Mouse (Mus musculus): ENCODE data around the gene Dennd5b. TPM values are rescaled to one million over a fixed set of nuclear protein-coding genes. Genes with fewer than 3 reads are reported as not detected.
A peak's percentile ranks its signal among the peaks of the same experiment; 100 is the strongest.

Dennd5b gene
- polyA plus RNA-seq, 1 experiment from 2014 or later = 11.0 TPM

GRCm38 (mm10) chr6:148946881-148947405, 154.5 kb downstream of the Dennd5b start:
- 22% methylated on average over 11 of the region's 11 CpGs for WGBS
- Histone ChIP-seq H3K4me1 (ENCODE audit: control insufficient read depth, insufficient read depth, low read depth, low read length) (peaks cover 4% of the 10 kb centered on the region; the same call in 1 of the 2 replicates), H3K27me3 (replicated peaks; ENCODE audit: control insufficient read depth, insufficient read depth, low read length) (no peaks in the 10 kb centered on the region), H3K9ac (ENCODE audit: low read depth, low read length) (peak overlapping the region; percentile 83), H3K27ac (ENCODE audit: low read depth, low read length) (peak overlapping the region; percentile 76; the same call in 1 of the 2 replicates), H3K9me3 (ENCODE audit: control insufficient read depth, low read length) (no peaks in the 10 kb centered on the region), H3K36me3 (ENCODE audit: control insufficient read depth, insufficient read depth, low read length) (no peaks in the 10 kb centered on the region), H3K4me3 (ENCODE audit: low read length) (peak overlapping the region; percentile 76), H3K4me2 (ENCODE audit: low read length) (peak overlapping the region; percentile 96)
- ATAC-seq = no peak

- H3K9me3 ChIP-seq (ENCODE audit: control insufficient read depth, low read length) = no peaks in the 10 kb centered on the region
- H3K27me3 ChIP-seq (replicated peaks; ENCODE audit: control insufficient read depth, insufficient read depth, low read length) = no peaks in the 10 kb centered on the region
- peak within 1 kb of the TSS; percentile 79 for H3K27ac ChIP-seq (ENCODE audit: low read depth, low read length)
- H3K4me3 ChIP-seq (ENCODE audit: low read length) = peak within 1 kb of the TSS; percentile 76
- 1% methylated on average over 42 of the region's 47 CpGs for WGBS
- H3K36me3 ChIP-seq (ENCODE audit: control insufficient read depth, insufficient read depth, low read length) = no peaks in the 10 kb centered on the region
- peaks cover 4% of the 10 kb centered on the region; the same call in 1 of the 2 replicates for H3K4me1 ChIP-seq (ENCODE audit: control insufficient read depth, insufficient read depth, low read depth, low read length)
- peak; percentile 89 for ATAC-seq
- H3K4me2 ChIP-seq (ENCODE audit: low read length) = peak within 1 kb of the TSS; percentile 96
- H3K9ac ChIP-seq (ENCODE audit: low read depth, low read length) = peak within 1 kb of the TSS; percentile 83
Observed at GRCm38 (mm10) chr6:148946409-148946742, 155.1 kb downstream of the Dennd5b start, which contains the start of gene Sinhcaf. Gene Sinhcaf (minus strand): TSS chr6:148946467.

- Histone ChIP-seq H3K27ac (ENCODE audit: low read depth, low read length) (peak overlapping the region; percentile 79), H3K9me3 (ENCODE audit: control insufficient read depth, low read length) (no peaks in the 10 kb centered on the region), H3K4me2 (ENCODE audit: low read length) (peak overlapping the region; percentile 96), H3K27me3 (replicated peaks; ENCODE audit: control insufficient read depth, insufficient read depth, low read length) (no peaks in the 10 kb centered on the region), H3K4me1 (ENCODE audit: control insufficient read depth, insufficient read depth, low read depth, low read length) (peaks cover 4% of the 10 kb centered on the region; the same call in 1 of the 2 replicates), H3K4me3 (ENCODE audit: low read length) (peak overlapping the region; percentile 76), H3K36me3 (ENCODE audit: control insufficient read depth, insufficient read depth, low read length) (no peaks in the 10 kb centered on the region), H3K9ac (ENCODE audit: low read depth, low read length) (peak overlapping the region; percentile 83)
- peak; percentile 43 for ATAC-seq
- WGBS = under 1% methylated on average over 72 of the region's 75 CpGs
Observed at GRCm38 (mm10) chr6:148945509-148946408, 155.7 kb downstream of the Dennd5b start.

- H3K27me3 ChIP-seq (replicated peaks; ENCODE audit: control insufficient read depth, insufficient read depth, low read length) = no peaks in the 10 kb centered on the region
- no peaks in the 10 kb centered on the region for H3K9me3 ChIP-seq (ENCODE audit: control insufficient read depth, low read length)
- H3K36me3 ChIP-seq (ENCODE audit: control insufficient read depth, insufficient read depth, low read length) = no peaks in the 10 kb centered on the region
- H3K4me3 ChIP-seq (ENCODE audit: low read length) = peak overlapping the region; percentile 76
- peak overlapping the region; percentile 96 for H3K4me2 ChIP-seq (ENCODE audit: low read length)
- H3K4me1 ChIP-seq (ENCODE audit: control insufficient read depth, insufficient read depth, low read depth, low read length) = peaks cover 4% of the 10 kb centered on the region; the same call in 1 of the 2 replicates
- WGBS = under 1% methylated on average over 75 of the region's 92 CpGs
- peak overlapping the region; percentile 79 for H3K27ac ChIP-seq (ENCODE audit: low read depth, low read length)
- H3K9ac ChIP-seq (ENCODE audit: low read depth, low read length) = peak overlapping the region; percentile 83
- peak; percentile 53 for ATAC-seq
Observed at GRCm38 (mm10) chr6:148944767-148945508, 156.5 kb downstream of the Dennd5b start.

GRCm38 (mm10) chr6:148944344-148944766, 157.1 kb downstream of the Dennd5b start:
- no peaks in the 10 kb centered on the region for H3K9me3 ChIP-seq (ENCODE audit: control insufficient read depth, low read length)
- H3K36me3 ChIP-seq (ENCODE audit: control insufficient read depth, insufficient read depth, low read length) = no peaks in the 10 kb centered on the region
- peaks cover 4% of the 10 kb centered on the region; the same call in 1 of the 2 replicates for H3K4me1 ChIP-seq (ENCODE audit: control insufficient read depth, insufficient read depth, low read depth, low read length)
- H3K27me3 ChIP-seq (replicated peaks; ENCODE audit: control insufficient read depth, insufficient read depth, low read length) = no peaks in the 10 kb centered on the region
- H3K4me3 ChIP-seq (ENCODE audit: low read length) = peak overlapping the region; percentile 76
- H3K4me2 ChIP-seq (ENCODE audit: low read length) = peak overlapping the region; percentile 96
- WGBS = 1% methylated on average over 29 of the region's 30 CpGs
- peak overlapping the region; percentile 29; the same call in 1 of the 2 replicates for H3K27ac ChIP-seq (ENCODE audit: low read depth, low read length)
- peak overlapping the region; percentile 83 for H3K9ac ChIP-seq (ENCODE audit: low read depth, low read length)
- ATAC-seq = no peak; the same call in none of the 2 replicates

GRCm38 (mm10) chr6:148943695-148944094, 157.8 kb downstream of the Dennd5b start:
- Histone ChIP-seq H3K9ac (ENCODE audit: low read depth, low read length) (no peak overlapping the region), H3K4me2 (ENCODE audit: low read length) (peak overlapping the region; percentile 96), H3K27me3 (replicated peaks; ENCODE audit: control insufficient read depth, insufficient read depth, low read length) (no peaks in the 10 kb centered on the region), H3K9me3 (ENCODE audit: control insufficient read depth, low read length) (no peaks in the 10 kb centered on the region), H3K27ac (ENCODE audit: low read depth, low read length) (no peak overlapping the region), H3K4me1 (ENCODE audit: control insufficient read depth, insufficient read depth, low read depth, low read length) (peaks cover 4% of the 10 kb centered on the region; the same call in 1 of the 2 replicates), H3K4me3 (ENCODE audit: low read length) (peak overlapping the region; percentile 76), H3K36me3 (ENCODE audit: control insufficient read depth, insufficient read depth, low read length) (no peaks in the 10 kb centered on the region)
- 15% methylated on average over 3 of the region's 3 CpGs for WGBS
- no peak for ATAC-seq

GRCm38 (mm10) chr6:148942406-148942805, 159.1 kb downstream of the Dennd5b start:
- no peak for ATAC-seq
- no peak overlapping the region for H3K27ac ChIP-seq (ENCODE audit: low read depth, low read length)
- H3K36me3 ChIP-seq (ENCODE audit: control insufficient read depth, insufficient read depth, low read length) = no peaks in the 10 kb centered on the region
- H3K4me2 ChIP-seq (ENCODE audit: low read length) = no peak overlapping the region
- H3K9ac ChIP-seq (ENCODE audit: low read depth, low read length) = no peak overlapping the region
- H3K9me3 ChIP-seq (ENCODE audit: control insufficient read depth, low read length) = no peaks in the 10 kb centered on the region
- 74% methylated on average over 4 of the region's 4 CpGs for WGBS
- H3K4me3 ChIP-seq (ENCODE audit: low read length) = no peak overlapping the region
- peaks cover 4% of the 10 kb centered on the region; the same call in 1 of the 2 replicates for H3K4me1 ChIP-seq (ENCODE audit: control insufficient read depth, insufficient read depth, low read depth, low read length)
- H3K27me3 ChIP-seq (replicated peaks; ENCODE audit: control insufficient read depth, insufficient read depth, low read length) = no peaks in the 10 kb centered on the region

GRCm38 (mm10) chr6:148941880-148942279, 159.6 kb downstream of the Dennd5b start:
- Histone ChIP-seq H3K9me3 (ENCODE audit: control insufficient read depth, low read length) (no peaks in the 10 kb centered on the region), H3K4me2 (ENCODE audit: low read length) (no peak overlapping the region), H3K27me3 (replicated peaks; ENCODE audit: control insufficient read depth, insufficient read depth, low read length) (no peaks in the 10 kb centered on the region), H3K36me3 (ENCODE audit: control insufficient read depth, insufficient read depth, low read length) (no peaks in the 10 kb centered on the region), H3K4me3 (ENCODE audit: low read length) (no peak overlapping the region), H3K4me1 (ENCODE audit: control insufficient read depth, insufficient read depth, low read depth, low read length) (peaks cover 3% of the 10 kb centered on the region; the same call in 1 of the 2 replicates), H3K27ac (ENCODE audit: low read depth, low read length) (no peak overlapping the region), H3K9ac (ENCODE audit: low read depth, low read length) (no peak overlapping the region)
- no peak for ATAC-seq
- WGBS = 47% methylated on average over 5 of the region's 5 CpGs

All from hindbrain, embryonic 16.5 days (tissue).